Mouse (Mus musculus) heart, postnatal 0 days (tissue): ENCODE results near the gene Fam76b. TPM values are rescaled to one million over a fixed set of nuclear protein-coding genes. Genes with fewer than 3 reads are reported as not detected.

ENCODE experiments used
- ATAC-seq: fragments of 200-750 bp; cut with Nextera tagmentation; 2 replicates; pipeline ENCODE4 v1.8.0; 2017; ENCODE audit warnings: low read depth, moderate number of reproducible peaks, moderate library complexity; ENCODE audit not compliant: insufficient read depth
- DNase-seq: peaks from one replicate; pipeline ENCODE4 v3.0.0-alpha.2; 2016; ENCODE audit warnings: low spot score
- H3K27ac ChIP-seq: fragments of 300-500 bp; sonication (generic); 2 replicates; pipeline ENCODE4 v1.5.1; 2014; ENCODE audit warnings: low read depth, mild to moderate bottlenecking
- H3K27me3 ChIP-seq: fragments of 300-500 bp; sonication (generic); 2 replicates; pipeline ENCODE4 v1.6.1; 2014; ENCODE audit warnings: low read length, mixed read lengths; ENCODE audit not compliant: control insufficient read depth, insufficient read depth
- H3K36me3 ChIP-seq: fragments of 300-500 bp; sonication (generic); replicated peaks from 2 replicates; pipeline ENCODE4 v1.6.1; 2014; ENCODE audit warnings: low read length, mixed read lengths; ENCODE audit not compliant: control insufficient read depth, insufficient read depth
- H3K4me1 ChIP-seq: fragments of 300-500 bp; sonication (generic); 2 replicates; pipeline ENCODE4 v1.6.1; 2014; ENCODE audit warnings: antibody characterized with exemption; ENCODE audit not compliant: control insufficient read depth, insufficient read depth
- H3K4me2 ChIP-seq: fragments of 300-500 bp; sonication (generic); 2 replicates; pipeline ENCODE4 v1.6.1; 2014; ENCODE audit warnings: low read depth, mild to moderate bottlenecking, low read length, moderate library complexity
- H3K4me3 ChIP-seq: fragments of 300-500 bp; sonication (generic); 2 replicates; pipeline ENCODE4 v1.5.1; 2014; ENCODE audit warnings: low read depth, low read length
- H3K9ac ChIP-seq: fragments of 300-500 bp; sonication (generic); replicated peaks from 2 replicates; pipeline ENCODE4 v1.6.1; 2014; ENCODE audit warnings: low read depth, low read length, mixed read lengths
- H3K9me3 ChIP-seq: fragments of 300-500 bp; sonication (generic); replicated peaks from 2 replicates; pipeline ENCODE4 v1.6.1; 2016; ENCODE audit warnings: low read length; ENCODE audit not compliant: control insufficient read depth
- CTCF ChIP-seq: IDR thresholded peaks from 2 replicates; pipeline ENCODE4 v1.5.1; 2016; ENCODE audit warnings: antibody characterized with exemption, control low read depth, low read depth
- EP300 ChIP-seq: IDR thresholded peaks from 2 replicates; pipeline ENCODE4 v1.6.1; 2016; ENCODE audit warnings: antibody characterized with exemption, low read depth
- WGBS: fragments of 180-500 bp; shearing (Covaris S2); extraction: QIAGEN DNeasy Blood & Tissue Kit; methylation state at CpG from one replicate; pipeline ENCODE4 v1.1.7; 2014; 5-methylcytosine and 5-hydroxymethylcytosine counted together
- polyA plus RNA-seq: library from polyadenylated mRNA; unstranded; fragments of >200 nt; fragmentation: Nextera tagmentation; extraction: Ambion mirVana; gene quantifications from 2 replicates; pipeline ENCODE4 v1.2.1, GENCODE M21; 2015
- total RNA-seq: library from RNA; depleted of rRNA; stranded (reverse); fragments of >200 nt; gene quantifications from 2 replicates; pipeline ENCODE4 v1.2.3, GENCODE M21; 2014; ENCODE audit warnings: low replicate concordance

Fam76b gene
- total and polyA plus RNA-seq, 2 experiments from 2014 or later: 9.5 to 17.3 TPM

- no peak for TF ChIP-seq EP300
- TF ChIP-seq CTCF: no peak
- DNase-seq: no peak
- H3K4me3 ChIP-seq: no peak overlapping the region
- no peak overlapping the region for H3K27ac ChIP-seq
- WGBS: 54% methylated on average over 5 of the region's 5 CpGs
- no peak overlapping the region for H3K4me2 ChIP-seq
- H3K9me3 ChIP-seq: peaks cover 6% of the 10 kb centered on the region; the same call in 1 of the 2 replicates
- no peak overlapping the region for H3K9ac ChIP-seq
- no peaks in the 10 kb centered on the region for H3K4me1 ChIP-seq
- peaks cover 6% of the 10 kb centered on the region; the same call in 1 of the 2 replicates for H3K27me3 ChIP-seq
- ATAC-seq: no peak
- H3K36me3 ChIP-seq: no peaks in the 10 kb centered on the region
Observed at GRCm38 (mm10) chr9:13890171-13890570, 62.7 kb downstream of the Fam76b start.

DNA sequence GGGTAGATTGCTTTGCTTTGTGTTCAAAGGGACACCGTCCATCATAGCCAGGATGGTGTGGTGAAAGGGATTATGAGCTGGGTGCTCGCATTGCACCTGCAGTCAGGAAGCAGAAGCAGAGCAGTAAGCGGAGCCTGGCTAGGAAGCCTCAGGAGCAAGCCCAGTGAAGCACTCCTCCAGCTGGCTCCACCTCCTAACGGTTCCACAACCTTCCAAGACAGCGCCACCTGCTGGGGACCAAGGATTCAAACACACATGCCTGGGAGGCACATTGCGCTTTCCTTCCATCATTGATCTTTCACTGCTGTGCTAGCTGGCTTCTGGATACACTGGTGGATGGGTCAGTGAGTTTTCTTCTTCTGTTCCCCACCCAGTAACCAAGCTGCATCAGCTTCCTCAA, 64.4 kb downstream of the Fam76b start:
- no peak overlapping the region for H3K9ac ChIP-seq
- 93% methylated on average over 6 of the region's 6 CpGs for WGBS
- ATAC-seq: no peak
- H3K36me3 ChIP-seq: no peaks in the 10 kb centered on the region
- H3K4me1 ChIP-seq: no peaks in the 10 kb centered on the region
- peaks cover 6% of the 10 kb centered on the region; the same call in 1 of the 2 replicates for H3K27me3 ChIP-seq
- H3K4me3 ChIP-seq: no peak overlapping the region
- H3K9me3 ChIP-seq: peaks cover 6% of the 10 kb centered on the region; the same call in 1 of the 2 replicates
- no peak for TF ChIP-seq CTCF
- no peak for TF ChIP-seq EP300
- H3K27ac ChIP-seq: no peak overlapping the region
- no peak overlapping the region for H3K4me2 ChIP-seq
- no peak for DNase-seq

DNA sequence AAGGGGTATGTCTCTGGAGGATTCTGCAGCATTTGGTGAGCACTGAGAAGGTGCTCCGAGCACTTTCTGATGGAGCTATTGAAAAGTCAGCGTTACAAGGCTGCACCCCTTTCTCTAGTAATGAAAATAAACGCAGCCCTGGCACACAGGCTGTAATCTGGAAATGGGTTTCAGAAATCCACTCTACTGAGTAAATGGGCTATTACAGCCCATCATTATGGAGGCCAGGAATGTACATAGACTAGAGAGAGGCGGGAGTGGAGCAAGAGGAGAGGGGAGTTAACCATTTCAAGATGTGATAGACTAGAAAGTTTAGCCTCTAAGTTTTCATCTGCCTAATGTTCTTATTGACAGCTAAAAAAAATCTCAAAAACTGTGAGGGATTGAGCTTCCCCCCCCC, 65.5 kb downstream of the Fam76b start:
- H3K9me3 ChIP-seq: peaks cover 6% of the 10 kb centered on the region; the same call in 1 of the 2 replicates
- 74% methylated on average over 4 of the region's 4 CpGs for WGBS
- TF ChIP-seq EP300: no peak
- no peak for TF ChIP-seq CTCF
- peaks cover 6% of the 10 kb centered on the region; the same call in 1 of the 2 replicates for H3K27me3 ChIP-seq
- H3K27ac ChIP-seq: no peak overlapping the region
- no peak for ATAC-seq
- no peak overlapping the region for H3K9ac ChIP-seq
- no peaks in the 10 kb centered on the region for H3K36me3 ChIP-seq
- no peaks in the 10 kb centered on the region for H3K4me1 ChIP-seq
- DNase-seq: no peak
- H3K4me2 ChIP-seq: no peak overlapping the region
- H3K4me3 ChIP-seq: no peak overlapping the region

- Histone ChIP-seq H3K4me3 (no peak overlapping the region), H3K9me3 (peaks cover 6% of the 10 kb centered on the region; the same call in 1 of the 2 replicates), H3K27ac (no peak overlapping the region), H3K4me2 (no peak overlapping the region), H3K4me1 (no peaks in the 10 kb centered on the region), H3K27me3 (no peaks in the 10 kb centered on the region), H3K9ac (no peak overlapping the region), H3K36me3 (no peaks in the 10 kb centered on the region)
- no peak for DNase-seq
- no peak for ATAC-seq
- TF ChIP-seq CTCF (no peak), EP300 (no peak)
- 31% methylated on average over 8 of the region's 8 CpGs for WGBS
Observed at GRCm38 (mm10) chr9:13894491-13894890, 67.0 kb downstream of the Fam76b start.

- TF ChIP-seq EP300 (no peak), CTCF (no peak)
- Histone ChIP-seq H3K9ac (no peak overlapping the region), H3K4me1 (no peaks in the 10 kb centered on the region), H3K36me3 (no peaks in the 10 kb centered on the region), H3K27ac (no peak overlapping the region), H3K4me3 (no peak overlapping the region), H3K27me3 (no peaks in the 10 kb centered on the region), H3K9me3 (peaks cover 6% of the 10 kb centered on the region; the same call in 1 of the 2 replicates), H3K4me2 (no peak overlapping the region)
- ATAC-seq (no peak), DNase-seq (no peak)
- WGBS: 75% methylated on average over 7 of the region's 7 CpGs
Observed at GRCm38 (mm10) chr9:13894936-13895335, 67.4 kb downstream of the Fam76b start.

DNA sequence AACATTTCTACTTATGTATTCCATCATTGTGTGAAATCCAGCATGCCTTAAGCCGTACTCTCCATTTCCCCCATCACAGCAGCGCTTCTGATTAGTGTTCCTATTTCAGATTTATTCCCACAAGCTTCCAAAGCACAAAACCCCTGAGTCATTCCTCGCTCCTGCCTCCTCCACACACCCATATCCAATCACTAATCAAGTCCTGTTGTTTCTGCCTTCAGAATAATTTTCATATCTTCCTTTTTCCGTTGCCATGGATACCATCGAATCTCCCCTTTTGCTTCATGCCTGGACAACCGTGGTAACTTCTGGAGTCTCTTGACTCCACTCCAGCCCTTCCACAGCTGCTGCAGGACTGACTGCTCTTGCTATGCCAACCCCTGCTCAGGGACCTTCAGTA, 68.5 kb downstream of the Fam76b start:
- Histone ChIP-seq H3K4me1 (no peaks in the 10 kb centered on the region), H3K9me3 (peaks cover 6% of the 10 kb centered on the region; the same call in 1 of the 2 replicates), H3K4me2 (no peak overlapping the region), H3K27ac (no peak overlapping the region), H3K36me3 (no peaks in the 10 kb centered on the region), H3K4me3 (no peak overlapping the region), H3K27me3 (no peaks in the 10 kb centered on the region), H3K9ac (no peak overlapping the region)
- TF ChIP-seq EP300: no peak
- TF ChIP-seq CTCF: no peak
- DNase-seq (no peak), ATAC-seq (no peak)
- 73% methylated on average over 6 of the region's 6 CpGs for WGBS
